Mouse (Mus musculus) heart, embryonic 13.5 days (tissue): ENCODE measurements around the gene Nek9. TPM values are rescaled to one million over a fixed set of nuclear protein-coding genes. Genes with fewer than 3 reads are reported as not detected.
A peak's percentile ranks its signal among the peaks of the same experiment; 100 is the strongest.

Experiments
- ATAC-seq: fragments of 200-750 bp; cut with Nextera tagmentation; 2 replicates; pipeline ENCODE4 v1.8.0; 2017; ENCODE audit warnings: moderate TSS enrichment; ENCODE audit not compliant: insufficient number of reproducible peaks, low FRiP score, low TSS enrichment; ENCODE audit errors: extremely low read depth
- H3K27ac ChIP-seq: fragments of 300-500 bp; sonication (generic); replicated peaks from 2 replicates; pipeline ENCODE4 v1.5.1; 2015; ENCODE audit warnings: moderate library complexity, mild to moderate bottlenecking, inconsistent platforms
- H3K27me3 ChIP-seq: fragments of 300-500 bp; sonication (generic); replicated peaks from 2 replicates; pipeline ENCODE4 v1.6.1; 2015; ENCODE audit warnings: mild to moderate bottlenecking, inconsistent platforms
- H3K36me3 ChIP-seq: fragments of 300-500 bp; sonication (generic); 2 replicates; pipeline ENCODE4 v1.6.1; 2015; ENCODE audit warnings: mild to moderate bottlenecking, inconsistent platforms
- H3K4me1 ChIP-seq: fragments of 300-500 bp; sonication (generic); 2 replicates; pipeline ENCODE4 v1.6.1; 2015; ENCODE audit warnings: inconsistent platforms
- H3K4me2 ChIP-seq: fragments of 300-500 bp; sonication (generic); 2 replicates; pipeline ENCODE4 v1.6.1; 2015; ENCODE audit warnings: inconsistent platforms, mild to moderate bottlenecking, moderate library complexity
- H3K4me3 ChIP-seq: fragments of 300-500 bp; sonication (generic); 2 replicates; pipeline ENCODE4 v1.5.1; 2015; ENCODE audit warnings: moderate library complexity, mild to moderate bottlenecking, inconsistent platforms
- H3K9ac ChIP-seq: fragments of 300-500 bp; sonication (generic); 2 replicates; pipeline ENCODE4 v1.6.1; 2015; ENCODE audit warnings: inconsistent platforms, mild to moderate bottlenecking, moderate library complexity
- H3K9me3 ChIP-seq: fragments of 300-500 bp; sonication (generic); 2 replicates; pipeline ENCODE4 v1.6.1; 2016; ENCODE audit warnings: inconsistent platforms
- WGBS: fragments of 180-500 bp; shearing (Covaris S2); methylation state at CpG from one replicate; pipeline ENCODE4 v1.1.7; 2015; ENCODE audit warnings: mixed read lengths; 5-methylcytosine and 5-hydroxymethylcytosine counted together
- polyA plus RNA-seq: library from polyadenylated mRNA; unstranded; fragments of >200 nt; fragmentation: Nextera tagmentation; extraction: Ambion mirVana; gene quantifications from 2 replicates; pipeline ENCODE4 v1.2.1, GENCODE M21; 2015

The Nek9 gene
- 18.5 and 19.2 TPM in 2 replicates for polyA plus RNA-seq

DNA sequence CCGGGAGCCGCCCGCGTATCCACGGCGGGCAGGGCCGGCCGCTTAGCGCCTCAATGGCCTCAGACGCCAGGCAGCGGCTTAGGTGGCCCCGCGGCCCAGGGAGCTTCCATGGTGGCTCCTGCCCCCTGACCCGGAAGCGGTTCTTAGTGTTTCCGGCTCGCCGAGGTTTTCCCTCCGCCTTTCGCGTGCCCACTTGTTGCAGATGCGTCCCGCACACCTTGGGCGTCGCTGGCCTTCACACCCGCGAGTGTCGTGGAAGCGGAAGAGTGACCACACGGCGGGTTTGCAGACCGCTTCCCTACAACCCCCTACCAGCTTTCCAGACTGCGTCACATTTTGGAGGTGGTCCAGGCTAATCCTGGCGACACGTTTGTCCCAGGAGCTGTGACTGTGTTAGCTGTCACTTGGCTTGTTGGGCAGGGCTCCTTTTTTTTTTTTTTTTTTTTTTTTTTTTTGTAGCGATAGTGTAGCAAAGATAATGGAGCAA lies at the start of gene Nek9:
Nek9 (minus strand) TSS at position 120 of the 487 bp plus-strand sequence.
- ATAC-seq = peak; percentile 80
- under 1% methylated on average over 36 of the region's 36 CpGs for WGBS
- H3K27me3 ChIP-seq = no peaks in the 10 kb centered on the region

DNA sequence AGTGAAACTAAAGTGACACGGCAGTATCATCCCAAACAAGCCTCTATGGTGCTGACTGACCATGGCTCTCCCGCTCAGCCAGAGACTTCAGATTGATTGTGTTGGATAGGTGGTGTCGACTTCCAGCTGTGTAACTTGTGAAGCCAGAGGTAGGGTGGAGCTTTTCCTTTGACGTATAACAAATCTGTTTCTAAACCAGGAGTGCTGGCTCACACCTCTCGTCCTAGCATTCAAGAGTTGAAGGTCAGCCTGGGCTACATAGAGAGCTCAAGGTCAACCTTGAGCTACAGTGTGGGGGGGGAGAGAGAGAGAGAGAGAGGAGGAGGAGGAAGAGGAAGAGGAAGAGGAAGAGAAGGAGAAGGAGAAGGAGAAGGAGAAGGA lies 46.8 kb upstream of the Nek9 start:
- no peaks in the 10 kb centered on the region for H3K9me3 ChIP-seq
- H3K27ac ChIP-seq = 0 out of 2 replicates have a peak overlapping the region, but pooled peaks have one; percentile 34
- WGBS = 33% methylated on average over 5 of the region's 5 CpGs
- no peak overlapping the region for H3K4me3 ChIP-seq
- no peaks in the 10 kb centered on the region for H3K36me3 ChIP-seq
- H3K9ac ChIP-seq = no peak overlapping the region
- no peaks in the 10 kb centered on the region for H3K27me3 ChIP-seq
- H3K4me2 ChIP-seq = no peak overlapping the region
- peaks cover 43% of the 10 kb centered on the region for H3K4me1 ChIP-seq
- ATAC-seq = no peak

More for the DNA sequence above, at the start of gene Nek9:
- peak within 1 kb of the TSS; percentile 94 for H3K27ac ChIP-seq
- H3K9ac ChIP-seq = peak within 1 kb of the TSS; percentile 99
- peaks cover 29% of the 10 kb centered on the region for H3K4me1 ChIP-seq
- H3K9me3 ChIP-seq = no peaks in the 10 kb centered on the region
- H3K4me2 ChIP-seq = peak within 1 kb of the TSS; percentile 78
- peak within 1 kb of the TSS; percentile 99 for H3K4me3 ChIP-seq
- H3K36me3 ChIP-seq = peaks cover 40% of the 10 kb centered on the region

GRCm38 (mm10) chr12:85385329-85385994 lies 46.3 kb upstream of the Nek9 start:
- Histone ChIP-seq H3K4me1 (peaks cover 44% of the 10 kb centered on the region), H3K4me2 (no peak overlapping the region), H3K36me3 (no peaks in the 10 kb centered on the region), H3K9me3 (no peaks in the 10 kb centered on the region), H3K27me3 (no peaks in the 10 kb centered on the region), H3K9ac (no peak overlapping the region), H3K4me3 (no peak overlapping the region), H3K27ac (peak overlapping the region; percentile 34; the same call in 1 of the 2 replicates)
- 61% methylated on average over 10 of the region's 10 CpGs for WGBS
- ATAC-seq = no peak

DNA sequence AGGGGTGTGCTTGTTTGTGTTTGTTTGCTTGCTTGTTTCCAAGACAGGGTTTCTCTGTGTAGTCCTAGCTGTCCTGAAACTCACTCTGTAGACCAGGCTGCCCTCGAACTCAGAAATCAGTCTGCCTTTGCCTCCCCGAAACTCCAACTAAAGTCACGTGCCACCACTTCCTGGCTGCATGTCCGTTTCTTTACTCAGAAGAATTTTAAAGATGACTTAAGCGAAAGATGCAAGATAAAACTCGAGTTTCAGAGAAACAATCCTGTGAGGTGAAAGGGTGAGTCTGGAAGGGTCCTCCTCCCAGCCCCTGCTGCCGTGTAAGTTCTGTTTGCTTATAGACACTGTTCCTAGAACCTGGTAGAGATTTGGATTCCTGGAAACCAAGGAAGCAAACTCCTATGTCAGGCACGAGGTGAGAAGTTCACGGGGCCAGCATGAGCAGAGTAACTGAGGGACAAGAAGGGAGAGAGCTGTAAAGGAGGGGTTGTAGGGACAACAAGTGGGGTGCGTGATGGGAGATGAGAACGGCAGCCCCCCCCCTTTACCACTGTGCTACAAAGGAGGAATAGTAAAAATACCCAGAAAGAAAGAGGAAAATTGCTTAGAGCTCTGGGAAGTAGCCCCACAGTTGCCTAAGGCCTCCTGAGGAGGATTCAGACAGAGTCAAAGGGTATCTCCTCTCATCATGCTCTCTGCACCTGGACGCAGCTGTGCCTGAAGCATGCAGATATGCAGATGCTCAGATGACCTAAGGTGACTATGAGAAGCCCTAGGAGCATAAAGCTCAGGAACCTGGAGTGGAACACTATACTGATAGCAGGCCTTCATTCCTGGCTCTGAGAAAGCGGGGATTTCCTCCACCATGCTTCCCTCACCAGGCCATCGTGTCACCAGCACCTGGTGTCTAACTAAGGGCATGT lies 43.9 kb upstream of the Nek9 start:
- WGBS = 53% methylated on average over 14 of the region's 14 CpGs
- Histone ChIP-seq H3K9me3 (no peaks in the 10 kb centered on the region), H3K4me1 (peaks cover 32% of the 10 kb centered on the region), H3K9ac (peak overlapping the region; percentile 48; the same call in 1 of the 2 replicates), H3K27me3 (no peaks in the 10 kb centered on the region), H3K36me3 (no peaks in the 10 kb centered on the region), H3K27ac (no peak overlapping the region), H3K4me2 (no peak overlapping the region), H3K4me3 (no peak overlapping the region)
- ATAC-seq = no peak

GRCm38 (mm10) chr12:85381570-85381969 lies 42.4 kb upstream of the Nek9 start:
- Histone ChIP-seq H3K9ac (no peak overlapping the region), H3K4me3 (no peak overlapping the region), H3K27ac (no peak overlapping the region), H3K36me3 (no peaks in the 10 kb centered on the region), H3K27me3 (no peaks in the 10 kb centered on the region), H3K9me3 (no peaks in the 10 kb centered on the region), H3K4me1 (peaks cover 30% of the 10 kb centered on the region), H3K4me2 (no peak overlapping the region)
- no peak for ATAC-seq
- WGBS = 83% methylated on average over 6 of the region's 6 CpGs

- Histone ChIP-seq H3K4me1 (peaks cover 26% of the 10 kb centered on the region), H3K4me2 (no peak overlapping the region), H3K9me3 (no peaks in the 10 kb centered on the region), H3K27ac (no peak overlapping the region), H3K36me3 (no peaks in the 10 kb centered on the region), H3K4me3 (no peak overlapping the region), H3K9ac (no peak overlapping the region), H3K27me3 (no peaks in the 10 kb centered on the region)
- 80% methylated on average over 7 of the region's 7 CpGs for WGBS
- ATAC-seq = no peak
Observed at GRCm38 (mm10) chr12:85380942-85381341, 41.8 kb upstream of the Nek9 start.

GRCm38 (mm10) chr12:85380308-85380707 lies 41.1 kb upstream of the Nek9 start:
- Histone ChIP-seq H3K4me3 (no peak overlapping the region), H3K4me1 (peaks cover 24% of the 10 kb centered on the region), H3K27me3 (no peaks in the 10 kb centered on the region), H3K4me2 (no peak overlapping the region), H3K9me3 (no peaks in the 10 kb centered on the region), H3K9ac (no peak overlapping the region), H3K36me3 (no peaks in the 10 kb centered on the region), H3K27ac (no peak overlapping the region)
- ATAC-seq = no peak
- 23% methylated on average over 1 of the region's 1 CpGs for WGBS

DNA sequence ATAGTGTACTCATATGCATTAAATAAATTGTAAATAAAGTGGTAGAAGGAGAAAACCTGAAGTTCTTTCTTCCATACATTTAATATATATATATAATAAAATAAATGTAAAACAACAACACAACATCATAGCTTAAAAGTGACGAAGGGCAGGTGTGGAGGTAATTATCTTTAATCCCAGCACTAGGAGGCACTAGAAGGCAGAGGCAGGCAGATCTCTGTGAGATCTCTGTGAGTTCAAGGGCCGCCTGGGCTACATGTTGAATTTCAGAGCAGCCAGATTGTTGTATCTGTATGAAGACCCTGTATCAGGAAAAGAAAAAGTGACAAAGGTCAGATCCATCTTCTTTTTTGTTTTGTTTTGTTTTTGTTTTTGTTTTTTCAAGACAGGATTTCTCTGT lies 39.1 kb upstream of the Nek9 start:
- Histone ChIP-seq H3K4me2 (no peak overlapping the region), H3K27ac (no peak overlapping the region), H3K4me1 (peaks cover 26% of the 10 kb centered on the region), H3K27me3 (no peaks in the 10 kb centered on the region), H3K9me3 (no peaks in the 10 kb centered on the region), H3K4me3 (no peak overlapping the region), H3K9ac (no peak overlapping the region), H3K36me3 (no peaks in the 10 kb centered on the region)
- no peak for ATAC-seq
- 81% methylated on average over 2 of the region's 2 CpGs for WGBS

- Histone ChIP-seq H3K27ac (peak within 1 kb of the TSS; percentile 89), H3K9me3 (no peaks in the 10 kb centered on the region), H3K36me3 (no peaks in the 10 kb centered on the region), H3K4me3 (peak within 1 kb of the TSS; percentile 93), H3K27me3 (no peaks in the 10 kb centered on the region), H3K9ac (peak within 1 kb of the TSS; percentile 96), H3K4me1 (peaks cover 43% of the 10 kb centered on the region), H3K4me2 (peak within 1 kb of the TSS; percentile 86)
- WGBS = under 1% methylated on average over 37 of the region's 37 CpGs
- ATAC-seq = peak; percentile 90
Observed at GRCm38 (mm10) chr12:85374561-85375272, 35.6 kb upstream of the Nek9 start, which contains the start of gene Tmed10. Tmed10 (minus strand) TSS chr12:85374847.

- WGBS = 2% methylated on average over 47 of the region's 53 CpGs
- Histone ChIP-seq H3K36me3 (no peaks in the 10 kb centered on the region), H3K4me2 (peak overlapping the region; percentile 86), H3K9me3 (no peaks in the 10 kb centered on the region), H3K9ac (peak overlapping the region; percentile 96), H3K27ac (peak overlapping the region; percentile 89), H3K27me3 (no peaks in the 10 kb centered on the region), H3K4me3 (peak overlapping the region; percentile 93), H3K4me1 (peaks cover 50% of the 10 kb centered on the region)
- ATAC-seq = peak; percentile 82
Observed at GRCm38 (mm10) chr12:85373591-85374560, 34.7 kb upstream of the Nek9 start.
